Mouse (Mus musculus) limb, embryonic 14.5 days (tissue): ENCODE measurements around the gene Kcnj16. TPM values are rescaled to one million over a fixed set of nuclear protein-coding genes. Genes with fewer than 3 reads are reported as not detected.

Source experiments
- ATAC-seq: fragments of 200-750 bp; cut with Nextera tagmentation; 2 replicates; pipeline ENCODE4 v1.8.0; 2017; ENCODE audit warnings: low read depth, moderate number of reproducible peaks, moderate TSS enrichment; ENCODE audit not compliant: low FRiP score
- DNase-seq: peaks from one replicate; pipeline ENCODE4 v3.0.0-alpha.2; 2015; ENCODE audit warnings: low spot score
- H3K27ac ChIP-seq: fragments of 300-500 bp; sonication (generic); replicated peaks from 2 replicates; pipeline ENCODE4 v1.5.1; 2014; ENCODE audit warnings: low read depth, mild to moderate bottlenecking, low read length, moderate library complexity, mixed read lengths
- H3K27me3 ChIP-seq: fragments of 300-500 bp; sonication (generic); 2 replicates; pipeline ENCODE4 v1.6.1; 2014; ENCODE audit warnings: low read length, mixed read lengths; ENCODE audit not compliant: control insufficient read depth, insufficient read depth
- H3K36me3 ChIP-seq: fragments of 300-500 bp; sonication (generic); 2 replicates; pipeline ENCODE4 v1.6.1; 2014; ENCODE audit warnings: mild to moderate bottlenecking, low read length, moderate library complexity, mixed read lengths; ENCODE audit not compliant: control insufficient read depth, insufficient read depth
- H3K4me1 ChIP-seq: fragments of 300-500 bp; sonication (generic); 2 replicates; pipeline ENCODE4 v1.6.1; 2014; ENCODE audit warnings: antibody characterized with exemption, low read length, mixed read lengths; ENCODE audit not compliant: control insufficient read depth, insufficient read depth
- H3K4me2 ChIP-seq: fragments of 300-500 bp; sonication (generic); replicated peaks from 2 replicates; pipeline ENCODE4 v1.6.1; 2014; ENCODE audit warnings: low read depth, mild to moderate bottlenecking, low read length, moderate library complexity; ENCODE audit not compliant: severe bottlenecking
- H3K4me3 ChIP-seq: fragments of 300-500 bp; sonication (generic); replicated peaks from 2 replicates; pipeline ENCODE4 v1.5.1; 2014; ENCODE audit warnings: low read length
- H3K9ac ChIP-seq: fragments of 300-500 bp; sonication (generic); 2 replicates; pipeline ENCODE4 v1.6.1; 2014; ENCODE audit warnings: mild to moderate bottlenecking, low read depth, low read length, moderate library complexity; ENCODE audit not compliant: severe bottlenecking
- H3K9me3 ChIP-seq: fragments of 300-500 bp; sonication (generic); 2 replicates; pipeline ENCODE4 v1.6.1; 2016; ENCODE audit warnings: low read length; ENCODE audit not compliant: control insufficient read depth
- POLR2A ChIP-seq: fragments of 200-500 bp; IDR thresholded peaks from 2 replicates; pipeline ENCODE4 v1.8.0; 2012; ENCODE audit warnings: inconsistent platforms, mild to moderate bottlenecking, moderate library complexity, borderline replicate concordance; ENCODE audit not compliant: insufficient read depth, insufficient read length; ENCODE audit errors: extremely low read depth
- WGBS: fragments of 180-500 bp; shearing (Covaris S2); extraction: QIAGEN DNeasy Blood & Tissue Kit; methylation state at CpG from one replicate; pipeline ENCODE4 v1.1.7; 2014; 5-methylcytosine and 5-hydroxymethylcytosine counted together
- polyA plus RNA-seq, 2 experiments: library from polyadenylated mRNA; depleted of rRNA in 1 of 2; stranded (reverse) in 1 of 2; unstranded in 1 of 2; fragments of >200 nt; fragmentation: Nextera tagmentation in 1 of 2; extraction: Ambion mirVana in 1 of 2; gene quantifications; 2 replicates each; pipeline versions ENCODE4 v1.2.1 to v1.2.3; 2012 to 2014

Kcnj16 gene
- polyA plus RNA-seq, 2 experiments = not detected

- WGBS = 61% methylated on average over 4 of the region's 4 CpGs
Observed at GRCm38 (mm10) chr11:110993616-110994015, 25.8 kb downstream of the Kcnj16 start.

GRCm38 (mm10) chr11:110997211-110997610 lies 29.4 kb downstream of the Kcnj16 start:
- Histone ChIP-seq H3K27ac (no peak overlapping the region), H3K9me3 (no peaks in the 10 kb centered on the region), H3K4me3 (no peak overlapping the region), H3K36me3 (no peaks in the 10 kb centered on the region), H3K27me3 (no peaks in the 10 kb centered on the region), H3K4me1 (no peaks in the 10 kb centered on the region), H3K9ac (no peak overlapping the region), H3K4me2 (no peak overlapping the region)
- 65% methylated on average over 9 of the region's 9 CpGs for WGBS
- no peak for TF ChIP-seq POLR2A
- DNase-seq = no peak
- no peak for ATAC-seq

More at GRCm38 (mm10) chr11:110993616-110994015, 25.8 kb downstream of the Kcnj16 start:
- ATAC-seq = no peak
- Histone ChIP-seq H3K4me3 (no peak overlapping the region), H3K27me3 (no peaks in the 10 kb centered on the region), H3K36me3 (no peaks in the 10 kb centered on the region), H3K9ac (no peak overlapping the region), H3K4me1 (no peaks in the 10 kb centered on the region), H3K27ac (no peak overlapping the region), H3K4me2 (no peak overlapping the region), H3K9me3 (no peaks in the 10 kb centered on the region)
- no peak for DNase-seq
- no peak for TF ChIP-seq POLR2A

- Histone ChIP-seq H3K27ac (no peak overlapping the region), H3K36me3 (no peaks in the 10 kb centered on the region), H3K9ac (no peak overlapping the region), H3K9me3 (no peaks in the 10 kb centered on the region), H3K4me2 (no peak overlapping the region), H3K27me3 (no peaks in the 10 kb centered on the region), H3K4me1 (no peaks in the 10 kb centered on the region), H3K4me3 (no peak overlapping the region)
- DNase-seq (no peak), ATAC-seq (no peak)
- no peak for TF ChIP-seq POLR2A
- 65% methylated on average over 3 of the region's 3 CpGs for WGBS
Observed at GRCm38 (mm10) chr11:111005103-111005502, 37.3 kb downstream of the Kcnj16 start.

GRCm38 (mm10) chr11:111009471-111009870 lies 41.6 kb downstream of the Kcnj16 start:
- Histone ChIP-seq H3K4me1 (no peaks in the 10 kb centered on the region), H3K9me3 (no peaks in the 10 kb centered on the region), H3K4me3 (no peak overlapping the region), H3K9ac (no peak overlapping the region), H3K36me3 (no peaks in the 10 kb centered on the region), H3K27me3 (no peaks in the 10 kb centered on the region), H3K4me2 (no peak overlapping the region), H3K27ac (no peak overlapping the region)
- TF ChIP-seq POLR2A = no peak
- 27% methylated on average over 3 of the region's 3 CpGs for WGBS
- ATAC-seq (no peak), DNase-seq (no peak)

GRCm38 (mm10) chr11:111016206-111016605 lies 48.4 kb downstream of the Kcnj16 start:
- H3K4me2 ChIP-seq = no peak overlapping the region
- no peaks in the 10 kb centered on the region for H3K4me1 ChIP-seq
- WGBS = 91% methylated on average over 3 of the region's 3 CpGs
- no peaks in the 10 kb centered on the region for H3K9me3 ChIP-seq
- no peaks in the 10 kb centered on the region for H3K27me3 ChIP-seq
- DNase-seq (no peak), ATAC-seq (no peak)
- no peak overlapping the region for H3K4me3 ChIP-seq
- no peaks in the 10 kb centered on the region for H3K36me3 ChIP-seq
- H3K27ac ChIP-seq = no peak overlapping the region
- H3K9ac ChIP-seq = no peak overlapping the region
- no peak for TF ChIP-seq POLR2A

- ATAC-seq = no peak
- Histone ChIP-seq H3K9me3 (no peaks in the 10 kb centered on the region), H3K9ac (no peak overlapping the region), H3K4me1 (0 out of 2 replicates have a peak, but pooled peaks cover 3% of the 10 kb centered on the region), H3K27me3 (no peaks in the 10 kb centered on the region), H3K27ac (no peak overlapping the region), H3K4me2 (no peak overlapping the region), H3K4me3 (no peak overlapping the region), H3K36me3 (no peaks in the 10 kb centered on the region)
- WGBS = 73% methylated on average over 2 of the region's 2 CpGs
- TF ChIP-seq POLR2A = no peak
- DNase-seq = no peak
Observed at GRCm38 (mm10) chr11:111020211-111020610, 52.4 kb downstream of the Kcnj16 start.
